Mouse (Mus musculus) B cell, adult 2 months (primary cell): Measurements from ENCODE around the gene Stxbp4.

Experiments used
- DNase-seq, 2 experiments: peaks; one replicate each; pipeline ENCODE4 v3.0.0; 2022

Stxbp4 gene

DNA sequence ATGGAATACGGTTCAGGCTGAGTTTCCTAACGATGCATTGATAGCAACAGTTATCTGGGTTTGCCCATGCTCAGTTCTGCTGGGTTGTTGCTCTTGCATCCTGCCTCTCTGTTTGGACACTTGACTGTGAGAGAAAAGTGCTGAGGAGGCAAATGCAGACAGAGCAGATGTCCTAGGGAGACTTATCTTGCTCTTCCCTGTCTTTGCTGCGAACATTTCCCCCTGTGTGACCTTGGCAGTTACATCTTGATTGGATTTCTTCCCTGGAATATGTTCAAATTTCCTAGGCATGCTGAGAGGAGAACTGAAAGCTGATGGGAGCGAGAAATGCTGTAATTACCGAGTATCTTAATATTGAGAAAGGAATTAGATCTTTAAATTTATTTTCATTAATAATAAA is 186.4 kb downstream of the Stxbp4 start:
- DNase-seq, result no peak

DNA sequence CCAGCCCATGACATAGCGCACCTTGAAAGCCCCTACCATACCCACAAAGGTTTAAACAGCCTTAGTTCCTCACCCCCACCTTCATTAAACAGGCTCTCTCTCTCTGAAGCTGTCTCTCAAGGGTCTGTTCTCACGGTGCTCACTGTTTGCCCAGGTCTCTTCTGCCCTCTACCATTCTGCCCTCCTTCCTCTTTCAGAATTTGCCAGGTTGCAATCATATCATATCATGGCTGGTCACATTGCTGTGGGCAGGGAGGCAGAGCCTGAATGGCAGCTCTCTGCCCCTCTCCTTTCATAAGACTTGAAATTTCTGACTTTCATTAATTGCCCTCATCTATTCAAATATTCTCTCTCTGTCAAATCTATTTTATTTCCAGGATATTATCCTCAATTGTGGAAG is 195.4 kb downstream of the Stxbp4 start:
- no peak for DNase-seq

DNA sequence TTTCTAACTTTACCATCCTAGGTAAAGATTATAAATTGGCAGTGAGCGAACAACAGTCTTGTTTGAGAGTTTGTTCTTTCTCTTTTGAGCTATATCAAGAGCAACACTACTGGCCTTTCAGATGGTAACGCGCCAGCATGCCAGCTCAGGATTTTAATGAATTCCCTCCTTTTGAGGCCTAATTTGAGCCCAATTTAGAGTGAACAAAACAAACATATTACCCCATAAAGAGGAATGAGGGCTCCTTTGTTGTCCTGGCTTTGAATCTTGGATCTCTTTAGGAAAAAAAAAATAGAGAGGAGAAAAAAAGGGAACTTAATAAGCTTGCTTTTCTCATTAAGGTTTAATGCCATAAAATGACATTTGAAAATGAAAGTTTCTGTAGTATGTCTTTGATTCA is 197.0 kb downstream of the Stxbp4 start:
- DNase-seq, result no peak

DNA sequence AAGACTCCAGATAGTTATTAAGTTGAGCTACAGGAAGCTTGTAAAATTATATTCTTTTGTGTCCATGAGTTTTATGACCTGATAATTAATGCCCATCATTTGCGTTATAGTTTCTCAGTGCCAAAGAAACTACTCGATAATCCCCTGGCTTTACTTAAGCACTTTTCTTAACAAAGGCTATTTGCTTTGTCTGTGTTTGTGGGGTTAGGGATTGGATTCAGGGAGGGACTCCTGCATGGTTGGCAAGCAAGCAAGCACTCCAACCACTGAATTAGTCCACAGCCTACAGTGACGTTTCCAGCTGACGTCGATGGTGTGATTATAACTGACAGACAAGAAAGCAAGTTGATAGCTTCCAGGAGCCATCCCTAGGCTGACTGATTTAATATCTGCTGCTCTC is 199.1 kb downstream of the Stxbp4 start:
- DNase-seq, result no peak
